Mouse (Mus musculus) midbrain, embryonic 10.5 days (tissue): ENCODE measurements at regions not wholly inside any gene's neighbourhood (a gene's known extent, or its start where the extent isn't known, plus 50 kb on each side); places are given as distances from the start of the nearest gene placed in this dataset.

Experiments used
- DNase-seq: peaks from one replicate; pipeline ENCODE4 v3.0.0-alpha.2; 2017; ENCODE audit warnings: low spot score
- H3K27ac ChIP-seq: fragments of 300-500 bp; sonication (generic); replicated peaks from 2 replicates; pipeline ENCODE4 v1.5.1; 2016; ENCODE audit warnings: mild to moderate bottlenecking
- H3K27me3 ChIP-seq: fragments of 300-500 bp; sonication (generic); 2 replicates; pipeline ENCODE4 v1.6.1; 2016; ENCODE audit warnings: low read depth, mild to moderate bottlenecking; ENCODE audit not compliant: poor library complexity, severe bottlenecking
- H3K36me3 ChIP-seq: fragments of 300-500 bp; sonication (generic); 2 replicates; pipeline ENCODE4 v1.6.1; 2016; ENCODE audit warnings: mild to moderate bottlenecking, moderate library complexity
- H3K4me1 ChIP-seq: fragments of 300-500 bp; sonication (generic); 2 replicates; pipeline ENCODE4 v1.6.1; 2016
- H3K4me3 ChIP-seq: fragments of 300-500 bp; sonication (generic); 2 replicates; pipeline ENCODE4 v1.5.1; 2016; ENCODE audit warnings: mild to moderate bottlenecking, moderate library complexity
- H3K9me3 ChIP-seq: fragments of 300-500 bp; sonication (generic); replicated peaks from 2 replicates; pipeline ENCODE4 v1.6.1; 2016; ENCODE audit warnings: mild to moderate bottlenecking
- WGBS: fragments of 180-500 bp; shearing (Covaris S2); methylation state at CpG from one replicate; pipeline ENCODE4 v1.1.7; 2016; 5-methylcytosine and 5-hydroxymethylcytosine counted together

- Histone ChIP-seq H3K27me3 (no peaks in the 10 kb centered on the region), H3K27ac (no peak overlapping the region), H3K4me3 (no peak overlapping the region), H3K4me1 (peaks cover 27% of the 10 kb centered on the region), H3K9me3 (no peaks in the 10 kb centered on the region), H3K36me3 (no peaks in the 10 kb centered on the region)
- DNase-seq = no peak
- WGBS = 77% methylated on average over 5 of the region's 5 CpGs
Measured at GRCm38 (mm10) chr19:36217605-36218004, 97.7 kb upstream of the Ankrd1 start.

GRCm38 (mm10) chr19:36218921-36219320 lies 99.0 kb upstream of the Ankrd1 start:
- no peak for DNase-seq
- 88% methylated on average over 5 of the region's 5 CpGs for WGBS
- no peaks in the 10 kb centered on the region for H3K36me3 ChIP-seq
- H3K27ac ChIP-seq = no peak overlapping the region
- peaks cover 15% of the 10 kb centered on the region for H3K4me1 ChIP-seq
- H3K4me3 ChIP-seq = no peak overlapping the region
- no peaks in the 10 kb centered on the region for H3K27me3 ChIP-seq
- H3K9me3 ChIP-seq = no peaks in the 10 kb centered on the region

GRCm38 (mm10) chr19:36221104-36221503 lies 101.2 kb upstream of the Ankrd1 start:
- H3K4me3 ChIP-seq = no peak overlapping the region

GRCm38 (mm10) chr19:36221596-36221995 lies 101.7 kb upstream of the Ankrd1 start:
- H3K9me3 ChIP-seq = no peaks in the 10 kb centered on the region
- H3K27ac ChIP-seq = no peak overlapping the region
- DNase-seq = no peak
- no peak overlapping the region for H3K4me3 ChIP-seq
- H3K4me1 ChIP-seq = no peaks in the 10 kb centered on the region
- no peaks in the 10 kb centered on the region for H3K36me3 ChIP-seq
- H3K27me3 ChIP-seq = no peaks in the 10 kb centered on the region

More at GRCm38 (mm10) chr19:36221104-36221503, 101.2 kb upstream of the Ankrd1 start:
- H3K36me3 ChIP-seq = no peaks in the 10 kb centered on the region
- 90% methylated on average over 2 of the region's 2 CpGs for WGBS
- no peaks in the 10 kb centered on the region for H3K4me1 ChIP-seq
- H3K27me3 ChIP-seq = no peaks in the 10 kb centered on the region
- H3K27ac ChIP-seq = no peak overlapping the region
- DNase-seq = no peak
- H3K9me3 ChIP-seq = no peaks in the 10 kb centered on the region

GRCm38 (mm10) chr19:36222198-36222597 lies 102.3 kb upstream of the Ankrd1 start:
- Histone ChIP-seq H3K27ac (no peak overlapping the region), H3K9me3 (no peaks in the 10 kb centered on the region), H3K36me3 (no peaks in the 10 kb centered on the region), H3K4me3 (no peak overlapping the region), H3K4me1 (no peaks in the 10 kb centered on the region), H3K27me3 (no peaks in the 10 kb centered on the region)
- 85% methylated on average over 3 of the region's 3 CpGs for WGBS
- DNase-seq = no peak

GRCm38 (mm10) chr19:36224518-36224917 lies 104.6 kb upstream of the Ankrd1 start:
- H3K4me3 ChIP-seq = no peak overlapping the region
- 82% methylated on average over 8 of the region's 8 CpGs for WGBS
- no peaks in the 10 kb centered on the region for H3K27me3 ChIP-seq
- H3K27ac ChIP-seq = no peak overlapping the region
- no peaks in the 10 kb centered on the region for H3K36me3 ChIP-seq
- no peak for DNase-seq
- H3K9me3 ChIP-seq = no peaks in the 10 kb centered on the region
- H3K4me1 ChIP-seq = peaks cover 9% of the 10 kb centered on the region

GRCm38 (mm10) chr19:36225612-36226011 lies 105.7 kb upstream of the Ankrd1 start:
- H3K4me1 ChIP-seq = peaks cover 9% of the 10 kb centered on the region
- 0 out of 2 replicates have a peak overlapping the region, but pooled peaks have one; percentile 1 for H3K27ac ChIP-seq
- no peaks in the 10 kb centered on the region for H3K9me3 ChIP-seq
- no peak for DNase-seq
- WGBS = 89% methylated on average over 2 of the region's 2 CpGs
- H3K36me3 ChIP-seq = no peaks in the 10 kb centered on the region
- no peak overlapping the region for H3K4me3 ChIP-seq
- H3K27me3 ChIP-seq = no peaks in the 10 kb centered on the region

- 0 out of 2 replicates have a peak overlapping the region, but pooled peaks have one; percentile 9 for H3K4me3 ChIP-seq
- WGBS = 43% methylated on average over 16 of the region's 17 CpGs
- H3K36me3 ChIP-seq = no peaks in the 10 kb centered on the region
- no peak for DNase-seq
- no peaks in the 10 kb centered on the region for H3K9me3 ChIP-seq
- H3K27ac ChIP-seq = no peak overlapping the region
- no peaks in the 10 kb centered on the region for H3K27me3 ChIP-seq
- peaks cover 9% of the 10 kb centered on the region for H3K4me1 ChIP-seq
Measured at GRCm38 (mm10) chr19:36227418-36228160, 107.7 kb upstream of the Ankrd1 start.

GRCm38 (mm10) chr19:36229315-36229714 lies 109.4 kb upstream of the Ankrd1 start:
- no peak overlapping the region for H3K4me3 ChIP-seq
- no peaks in the 10 kb centered on the region for H3K36me3 ChIP-seq
- no peaks in the 10 kb centered on the region for H3K27me3 ChIP-seq
- H3K27ac ChIP-seq = no peak overlapping the region
- WGBS = 92% methylated on average over 3 of the region's 3 CpGs
- no peak for DNase-seq
- H3K9me3 ChIP-seq = no peaks in the 10 kb centered on the region
- peaks cover 9% of the 10 kb centered on the region for H3K4me1 ChIP-seq

- Histone ChIP-seq H3K36me3 (no peaks in the 10 kb centered on the region), H3K27me3 (no peaks in the 10 kb centered on the region), H3K27ac (no peak overlapping the region), H3K9me3 (no peaks in the 10 kb centered on the region), H3K4me3 (no peak overlapping the region), H3K4me1 (peaks cover 9% of the 10 kb centered on the region)
- 95% methylated on average over 1 of the region's 1 CpGs for WGBS
- no peak for DNase-seq
Measured at GRCm38 (mm10) chr19:36229941-36230340, 110.0 kb upstream of the Ankrd1 start.

- DNase-seq = no peak
- no peak overlapping the region for H3K27ac ChIP-seq
Measured at GRCm38 (mm10) chr19:36235131-36235530, 113.0 kb upstream of the Pcgf5 start.

GRCm38 (mm10) chr19:36236576-36237345 lies 111.3 kb upstream of the Pcgf5 start:
- 79% methylated on average over 7 of the region's 7 CpGs for WGBS

More at GRCm38 (mm10) chr19:36235131-36235530, 113.0 kb upstream of the Pcgf5 start:
- H3K27me3 ChIP-seq = no peaks in the 10 kb centered on the region
- H3K9me3 ChIP-seq = no peaks in the 10 kb centered on the region
- H3K36me3 ChIP-seq = no peaks in the 10 kb centered on the region
- 85% methylated on average over 6 of the region's 6 CpGs for WGBS
- no peak overlapping the region for H3K4me3 ChIP-seq
- H3K4me1 ChIP-seq = no peaks in the 10 kb centered on the region

GRCm38 (mm10) chr19:36237751-36238150 lies 110.4 kb upstream of the Pcgf5 start:
- DNase-seq = no peak
- WGBS = 73% methylated on average over 3 of the region's 3 CpGs
- Histone ChIP-seq H3K27me3 (no peaks in the 10 kb centered on the region), H3K4me1 (no peaks in the 10 kb centered on the region), H3K9me3 (no peaks in the 10 kb centered on the region), H3K4me3 (no peak overlapping the region), H3K36me3 (no peaks in the 10 kb centered on the region), H3K27ac (no peak overlapping the region)

More at GRCm38 (mm10) chr19:36236576-36237345, 111.3 kb upstream of the Pcgf5 start:
- H3K9me3 ChIP-seq = no peaks in the 10 kb centered on the region
- no peak overlapping the region for H3K27ac ChIP-seq
- H3K4me3 ChIP-seq = no peak overlapping the region
- no peaks in the 10 kb centered on the region for H3K36me3 ChIP-seq
- H3K27me3 ChIP-seq = no peaks in the 10 kb centered on the region
- DNase-seq = no peak
- H3K4me1 ChIP-seq = no peaks in the 10 kb centered on the region
